Mouse (Mus musculus) ovary, adult 18-20 months (tissue): ENCODE measurements at regions not wholly inside any gene's neighbourhood (a gene's known extent, or its start where the extent isn't known, plus 50 kb on each side); places are given as distances from the start of the nearest gene placed in this dataset.

Experiments used
- DNase-seq: peaks from one replicate; pipeline ENCODE4 v3.0.0; 2022; ENCODE audit warnings: low spot score, mixed read lengths

GRCm38 (mm10) chr16:30873493-30874211 is 207.6 kb downstream of the Xxylt1 start:
- DNase-seq, result no peak

GRCm38 (mm10) chr16:30875235-30875829 is 205.9 kb downstream of the Xxylt1 start:
- no peak for DNase-seq

GRCm38 (mm10) chr16:30878821-30879220 is 202.4 kb downstream of the Xxylt1 start:
- no peak for DNase-seq

- DNase-seq, result no peak
Observed at GRCm38 (mm10) chr16:30879878-30880277, 201.4 kb downstream of the Xxylt1 start.

- no peak for DNase-seq
Observed at GRCm38 (mm10) chr16:30880682-30881081, 200.6 kb downstream of the Xxylt1 start.

- no peak for DNase-seq
Observed at GRCm38 (mm10) chr16:30881186-30881585, 200.0 kb downstream of the Xxylt1 start.

GRCm38 (mm10) chr16:30883490-30884188 is 197.6 kb downstream of the Xxylt1 start:
- DNase-seq, result no peak

- no peak for DNase-seq
Observed at GRCm38 (mm10) chr16:30884189-30884551, 197.1 kb downstream of the Xxylt1 start.

- no peak for DNase-seq
Observed at GRCm38 (mm10) chr16:30886982-30887381, 194.2 kb downstream of the Xxylt1 start.

- DNase-seq, result no peak
Observed at GRCm38 (mm10) chr16:30887536-30887935, 193.7 kb downstream of the Xxylt1 start.

GRCm38 (mm10) chr16:30888556-30889323 is 192.5 kb downstream of the Xxylt1 start:
- DNase-seq, result no peak

GRCm38 (mm10) chr16:30892606-30893005 is 188.6 kb downstream of the Xxylt1 start:
- no peak for DNase-seq

GRCm38 (mm10) chr16:30894086-30894485 is 187.1 kb downstream of the Xxylt1 start:
- no peak for DNase-seq

GRCm38 (mm10) chr16:30895021-30895420 is 186.2 kb downstream of the Xxylt1 start:
- no peak for DNase-seq

- no peak for DNase-seq
Observed at GRCm38 (mm10) chr16:30897371-30897770, 183.9 kb downstream of the Xxylt1 start.

- no peak for DNase-seq
Observed at GRCm38 (mm10) chr16:30900121-30900520, 181.1 kb downstream of the Xxylt1 start.

- no peak for DNase-seq
Observed at GRCm38 (mm10) chr16:30901309-30901708, 179.9 kb downstream of the Xxylt1 start.
